Mouse (Mus musculus) B cell, adult (primary cell): ENCODE results near the gene Rgl3. TPM values are rescaled to one million over a fixed set of nuclear protein-coding genes. Genes with fewer than 3 reads are reported as not detected.

Source experiments
- total RNA-seq: library from RNA; stranded (reverse); gene quantifications from 4 replicates; pipeline ENCODE4 v1.2.4, GENCODE M21; 2023; ENCODE audit not compliant: inconsistent age

The Rgl3 gene
- total RNA-seq: 0.19 to 0.21 TPM in 2 of 4 replicates, not detected in the others

DNA sequence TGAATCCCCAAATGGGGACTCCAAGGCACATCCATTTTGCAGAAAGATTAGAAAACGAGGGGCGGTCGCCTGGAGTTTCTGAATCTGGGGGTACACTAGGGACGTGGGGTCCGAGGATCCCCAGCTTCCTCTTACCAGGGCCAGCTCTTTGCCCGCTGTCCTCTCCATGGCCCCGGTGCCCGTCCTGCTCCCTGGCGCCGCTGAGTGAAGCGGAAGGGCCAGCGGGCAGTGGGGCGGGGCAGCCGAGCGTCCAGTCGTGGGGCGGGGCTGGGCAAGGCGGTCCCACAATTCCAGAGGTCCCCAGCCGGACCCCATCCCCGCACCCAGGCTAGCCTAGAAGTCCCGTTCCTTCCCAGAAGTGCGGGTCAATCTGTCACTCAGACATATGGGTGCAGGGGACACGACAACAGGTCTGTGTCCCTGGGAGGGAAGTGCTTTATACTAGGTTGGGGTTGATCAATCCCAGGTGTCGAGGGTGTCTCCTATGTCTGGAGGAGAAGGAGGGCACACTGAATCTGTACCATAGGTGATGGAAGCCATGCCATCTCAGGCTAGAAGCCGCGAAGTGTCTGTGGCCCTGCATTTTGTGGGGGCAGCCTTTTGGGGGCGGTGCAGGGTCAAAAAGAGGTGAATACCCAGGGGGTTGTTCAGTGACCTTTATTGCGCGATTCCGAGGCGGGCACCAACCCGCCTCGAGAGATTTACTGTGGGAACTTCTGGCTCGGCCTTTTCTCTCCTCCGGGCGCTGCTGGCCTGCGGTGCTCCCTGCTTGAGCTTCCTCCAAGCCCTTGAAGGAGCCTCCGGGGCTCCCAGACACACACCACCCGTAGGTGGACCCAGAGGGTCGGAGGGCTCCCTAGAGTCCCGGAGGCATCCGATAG is at the start of gene Rgl3:
Gene Rgl3, minus strand, starts transcription at position 217 of the 881 bp plus-strand sequence.

DNA sequence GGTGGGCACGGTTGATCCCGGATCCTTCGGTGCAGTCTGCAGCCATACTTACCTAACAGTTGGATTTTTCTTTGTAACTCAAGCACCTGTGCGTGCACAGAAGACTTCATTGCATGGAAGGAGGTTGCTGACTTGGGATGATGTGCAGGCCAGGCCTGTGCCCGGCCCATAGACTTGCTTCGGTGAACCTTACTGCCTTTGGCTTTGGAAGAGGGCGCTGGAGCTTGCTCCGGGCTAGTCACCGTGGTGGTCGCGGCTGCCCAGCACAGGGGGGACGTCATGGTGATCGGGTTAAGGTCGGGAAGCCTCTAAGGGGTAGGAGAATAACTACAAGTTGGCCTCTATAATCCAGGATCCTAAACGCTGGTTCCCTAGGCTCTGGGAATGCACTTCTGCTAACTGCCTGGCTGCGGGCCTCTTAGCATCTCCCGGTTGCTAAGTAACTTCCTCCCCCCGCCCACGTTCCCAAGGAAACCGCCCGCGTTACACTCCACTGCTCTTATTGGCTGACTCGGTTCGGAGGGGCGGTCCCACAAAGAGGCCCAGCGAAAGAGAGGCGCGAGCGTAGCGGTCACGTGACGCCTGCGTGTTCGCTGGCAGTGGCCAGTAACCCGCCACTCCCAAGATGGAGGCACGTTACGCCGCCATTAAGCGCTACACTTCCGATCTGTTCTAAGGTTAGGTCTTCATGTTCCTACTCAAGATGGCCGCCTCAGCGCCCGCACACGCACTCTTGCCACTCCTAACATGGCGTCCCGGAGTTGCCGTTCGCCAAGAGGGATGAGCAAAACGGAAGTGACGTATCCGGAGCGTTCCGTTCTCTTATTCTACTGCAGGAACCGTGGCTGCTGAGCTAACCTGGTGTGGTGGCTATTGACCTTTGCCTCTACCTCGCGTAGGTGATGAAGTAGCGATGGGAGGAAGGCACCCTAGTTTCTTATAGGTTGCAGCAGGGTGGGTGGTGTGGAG is 13.2 kb upstream of the Rgl3 start, which contains the start of the genes Ccdc151 and Prkcsh:
Gene Ccdc151, minus strand, starts transcription at position 441 of the 969 bp plus-strand sequence.
Gene Prkcsh, plus strand, starts transcription at position 613 of the 969 bp plus-strand sequence.

DNA sequence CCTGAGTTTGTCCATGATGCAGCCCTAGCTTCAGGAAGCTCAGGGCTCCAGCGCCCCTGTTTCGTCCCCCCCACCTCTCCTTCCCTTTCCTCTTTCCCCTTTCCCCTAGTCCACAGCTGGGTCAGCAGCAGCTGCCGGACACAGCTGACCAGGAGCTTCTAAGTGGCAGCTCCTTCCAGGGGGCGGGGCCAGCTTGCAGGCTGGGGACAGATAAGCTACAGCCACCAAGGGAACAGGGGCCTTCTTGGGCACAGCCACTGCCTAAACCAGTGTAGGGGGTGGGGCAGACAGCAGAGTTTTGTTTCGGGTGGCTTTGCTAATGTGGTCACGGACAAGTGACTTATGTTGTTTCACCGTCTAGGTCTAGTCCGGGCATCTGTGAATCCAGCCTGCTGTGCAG is 25.8 kb downstream of the Rgl3 start, which contains the start of gene Epor:
Gene Epor, minus strand, starts transcription at position 90 of the 400 bp plus-strand sequence.

DNA sequence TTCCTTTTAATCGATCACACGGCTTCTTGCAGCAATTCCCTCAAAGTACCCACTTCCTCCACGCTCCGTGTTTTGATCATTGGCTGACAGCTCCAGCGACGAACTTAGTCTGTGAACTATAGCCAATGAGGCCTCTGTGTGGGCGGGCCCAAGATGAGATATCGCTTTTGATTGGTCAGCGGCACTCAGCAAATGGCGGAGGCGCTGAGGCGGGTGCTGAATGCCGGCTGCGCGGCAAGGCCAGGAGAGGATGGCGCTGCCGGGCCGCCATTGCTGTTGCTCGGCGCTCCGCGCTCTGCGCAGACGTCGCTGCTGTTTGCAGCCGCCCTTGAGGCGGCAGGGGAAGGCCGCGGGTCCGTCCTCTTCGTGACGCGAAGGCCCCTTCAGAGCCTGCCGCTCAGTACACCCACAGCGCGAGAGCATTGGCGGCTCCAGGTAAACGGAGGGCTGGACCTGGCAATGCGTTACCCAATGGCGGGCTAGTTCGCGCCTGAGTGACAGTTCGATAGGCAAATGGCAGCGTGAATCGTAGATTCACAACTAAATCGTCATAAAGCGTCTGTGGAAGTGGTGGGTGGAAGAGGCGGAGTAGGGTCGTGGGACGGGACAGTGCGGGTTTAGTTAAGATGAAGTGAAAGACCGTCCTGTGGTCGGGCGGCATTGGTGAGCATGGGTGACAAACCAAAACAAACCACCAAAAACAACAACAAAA is 33.5 kb downstream of the Rgl3 start, which contains the start of gene Swsap1:
Gene Swsap1, plus strand, starts transcription at position 186 of the 712 bp plus-strand sequence.

DNA sequence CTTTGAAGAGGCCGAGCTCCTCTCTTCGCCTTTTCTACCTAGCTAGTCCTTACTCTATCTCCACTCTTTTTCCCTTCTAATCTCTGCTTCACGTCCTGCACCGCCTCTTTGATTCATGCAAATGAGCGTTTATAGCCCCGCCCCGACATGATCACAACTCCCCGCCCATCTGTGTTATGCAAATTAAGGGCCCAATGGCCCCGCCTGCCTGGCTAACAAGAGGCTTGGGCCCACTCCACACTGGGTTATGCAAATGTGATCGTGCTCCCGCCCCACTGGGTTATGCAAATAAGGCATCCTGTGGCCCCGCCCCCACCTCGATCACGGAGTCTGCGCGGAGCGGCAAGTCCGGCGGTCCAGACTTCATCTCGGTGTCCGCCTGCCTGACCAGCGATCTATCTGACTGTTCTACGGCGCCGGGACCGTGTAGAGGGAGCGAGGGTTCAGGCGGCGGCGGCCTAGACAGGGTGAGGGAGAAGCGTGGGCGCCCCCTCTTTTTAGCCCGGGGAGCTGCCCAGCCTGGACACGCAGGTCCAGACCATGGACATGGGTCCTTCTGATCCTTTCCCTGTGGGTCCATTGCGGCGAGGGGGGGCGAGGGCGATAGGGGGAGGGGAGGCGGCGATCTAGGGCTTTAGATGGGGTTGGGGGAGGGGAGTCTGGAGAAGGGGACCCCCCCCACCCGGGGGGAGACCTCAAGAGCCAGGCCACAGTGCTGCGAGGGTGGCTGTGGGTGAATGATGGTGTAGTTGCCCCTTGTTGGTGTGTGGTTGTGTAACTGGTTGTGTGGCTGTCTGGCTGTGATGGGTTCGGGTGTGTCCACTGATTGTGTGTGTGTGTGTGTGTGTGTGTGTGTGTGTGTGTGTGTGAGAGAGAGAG is 52.3 kb downstream of the Rgl3 start, which contains the start of gene Plppr2:
Gene Plppr2, plus strand, starts transcription at position 342 of the 879 bp plus-strand sequence.

DNA sequence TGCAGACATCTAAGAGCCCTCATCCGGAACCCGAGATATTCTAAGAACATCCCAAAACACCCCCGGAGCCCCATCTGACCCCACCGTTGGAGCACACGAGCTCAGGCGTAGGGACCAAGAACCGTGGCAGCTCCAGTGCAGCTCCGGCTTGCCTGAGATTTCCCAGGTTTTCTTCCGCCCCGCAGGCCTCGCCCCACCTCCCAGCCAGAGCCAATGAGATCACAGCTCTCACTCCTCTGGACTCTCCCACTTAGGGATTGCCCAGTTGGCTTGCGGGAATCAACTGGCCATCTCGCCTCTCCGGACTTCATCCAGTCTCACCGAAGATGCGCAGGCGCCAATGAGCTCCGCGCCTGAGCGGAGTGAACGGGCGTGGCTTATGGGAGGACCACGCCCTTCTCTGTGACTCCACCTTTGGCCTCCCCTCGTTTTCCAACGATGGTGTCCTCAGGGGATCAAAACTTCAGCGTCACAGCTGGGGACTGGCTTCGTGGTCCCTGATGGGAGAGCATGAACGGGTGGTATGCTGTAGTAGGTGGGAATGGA is 62.0 kb downstream of the Rgl3 start, which contains the start of the genes Ccdc159 and Tmem205:
Gene Ccdc159, plus strand, starts transcription at position 264 of the 546 bp plus-strand sequence.
Gene Tmem205, minus strand, starts transcription at position 349 of the 546 bp plus-strand sequence.

Other genes with a start within 250 kb of the Rgl3 start
- 1.4 to 4.4 TPM (median 3.2 TPM) in 4 replicates for gene Spc24, start 229.1 kb downstream of the Rgl3 start, total RNA-seq
- 0.09 to 0.19 TPM (median 0.10 TPM) in 3 of 4 replicates, not detected in the other for gene Kank2, start 190.7 kb downstream of the Rgl3 start, total RNA-seq
- not detected in 4 replicates for gene Angptl8, start 153.9 kb downstream of the Rgl3 start, total RNA-seq
- gene Dock6, start 136.8 kb downstream of the Rgl3 start, total RNA-seq: 11.6 to 16.2 TPM (median 12.1 TPM) in 4 replicates
- 3.8 to 5.1 TPM (median 4.2 TPM) in 4 replicates for gene Rab3d, start 71.3 kb downstream of the Rgl3 start, total RNA-seq
- gene Ccdc159, start 62.0 kb downstream of the Rgl3 start, total RNA-seq: not detected in 4 replicates
- 0.67 TPM in 1 of 4 replicates, not detected in the others for gene Tmem205, start 61.9 kb downstream of the Rgl3 start, total RNA-seq
- 0.63 to 1.7 TPM (median 1.1 TPM) in 4 replicates for gene Plppr2, start 52.4 kb downstream of the Rgl3 start, total RNA-seq
- gene Swsap1, start 33.7 kb downstream of the Rgl3 start, total RNA-seq: 8.1 to 10.0 TPM (median 9.1 TPM) in 4 replicates
- 0.30 to 0.60 TPM in 2 of 4 replicates, not detected in the others for gene Epor, start 25.9 kb downstream of the Rgl3 start, total RNA-seq
- gene Ccdc151, start 13.2 kb upstream of the Rgl3 start, total RNA-seq: not detected in 4 replicates
- gene Prkcsh, start 13.4 kb upstream of the Rgl3 start, total RNA-seq: 66.4 to 85.8 TPM (median 77.1 TPM) in 4 replicates
- not detected in 4 replicates for gene Elavl3, start 62.6 kb upstream of the Rgl3 start, total RNA-seq
- gene Gm49318, start 81.8 kb upstream of the Rgl3 start, total RNA-seq: not detected in 4 replicates
- gene Zfp653, start 81.9 kb upstream of the Rgl3 start, total RNA-seq: 31.9 to 34.7 TPM (median 32.9 TPM) in 4 replicates
- gene Ecsit, start 96.0 kb upstream of the Rgl3 start, total RNA-seq: 18.3 to 23.0 TPM (median 22.1 TPM) in 4 replicates
- 0.21 TPM in 1 of 4 replicates, not detected in the others for gene Cnn1, start 109.8 kb upstream of the Rgl3 start, total RNA-seq
- gene Elof1, start 127.7 kb upstream of the Rgl3 start, total RNA-seq: 38.1 to 44.9 TPM (median 41.1 TPM) in 4 replicates
- 207 to 275 TPM (median 227 TPM) in 4 replicates for gene Acp5, start 146.3 kb upstream of the Rgl3 start, total RNA-seq
- 12.8 to 20.2 TPM (median 16.1 TPM) in 4 replicates for gene Pigyl, start 167.4 kb upstream of the Rgl3 start, total RNA-seq
- gene Zfp872, start 198.6 kb upstream of the Rgl3 start, total RNA-seq: not detected in 4 replicates
- 32.3 to 39.4 TPM (median 35.7 TPM) in 4 replicates for gene Zfp809, start 236.3 kb upstream of the Rgl3 start, total RNA-seq